Mouse (Mus musculus) hindbrain, embryonic 11.5 days (tissue): Measurements from ENCODE around the gene Fads1. TPM values are rescaled to one million over a fixed set of nuclear protein-coding genes. Genes with fewer than 3 reads are reported as not detected.

Experiments used
- ATAC-seq: fragments of 200-750 bp; cut with Nextera tagmentation; 2 replicates; pipeline ENCODE4 v1.8.0; 2017; ENCODE audit warnings: mild to moderate bottlenecking, moderate TSS enrichment, moderate library complexity; ENCODE audit not compliant: low FRiP score
- DNase-seq: peaks from one replicate; pipeline ENCODE4 v3.0.0-alpha.2; 2015; ENCODE audit warnings: low spot score
- H3K27ac ChIP-seq: fragments of 300-500 bp; sonication (generic); 2 replicates; pipeline ENCODE4 v1.5.1; 2014; ENCODE audit warnings: mild to moderate bottlenecking, low read depth, low read length
- H3K27me3 ChIP-seq: fragments of 300-500 bp; sonication (generic); 2 replicates; pipeline ENCODE4 v1.6.1; 2014; ENCODE audit warnings: mild to moderate bottlenecking, low read length, moderate library complexity, mixed read lengths; ENCODE audit not compliant: control insufficient read depth, insufficient read depth
- H3K36me3 ChIP-seq: fragments of 300-500 bp; sonication (generic); 2 replicates; pipeline ENCODE4 v1.6.1; 2014; ENCODE audit warnings: mild to moderate bottlenecking, low read length, moderate library complexity, mixed read lengths; ENCODE audit not compliant: control insufficient read depth, insufficient read depth
- H3K4me1 ChIP-seq: fragments of 300-500 bp; sonication (generic); replicated peaks from 2 replicates; pipeline ENCODE4 v1.6.1; 2014; ENCODE audit warnings: low read length, mixed read lengths; ENCODE audit not compliant: control insufficient read depth, insufficient read depth
- H3K4me2 ChIP-seq: fragments of 300-500 bp; sonication (generic); replicated peaks from 2 replicates; pipeline ENCODE4 v1.6.1; 2014; ENCODE audit warnings: mild to moderate bottlenecking, low read depth, low read length
- H3K4me3 ChIP-seq: fragments of 300-500 bp; sonication (generic); 2 replicates; pipeline ENCODE4 v1.5.1; 2014; ENCODE audit warnings: low read depth, low read length
- H3K9ac ChIP-seq: fragments of 300-500 bp; sonication (generic); 2 replicates; pipeline ENCODE4 v1.6.1; 2014; ENCODE audit warnings: low read depth, low read length
- H3K9me3 ChIP-seq: fragments of 300-500 bp; sonication (generic); 2 replicates; pipeline ENCODE4 v1.6.1; 2016; ENCODE audit warnings: low read length; ENCODE audit not compliant: control insufficient read depth
- WGBS: fragments of 180-500 bp; shearing (Covaris S2); extraction: QIAGEN DNeasy Blood & Tissue Kit; methylation state at CpG from one replicate; pipeline ENCODE4 v1.1.7; 2014; 5-methylcytosine and 5-hydroxymethylcytosine counted together
- polyA plus RNA-seq: library from polyadenylated mRNA; unstranded; fragments of >200 nt; fragmentation: Nextera tagmentation; extraction: Ambion mirVana; gene quantifications from 2 replicates; pipeline ENCODE4 v1.2.1, GENCODE M21; 2014

Fads1 gene
- polyA plus RNA-seq, 1 experiment from 2014 or later, result 139 TPM

DNA sequence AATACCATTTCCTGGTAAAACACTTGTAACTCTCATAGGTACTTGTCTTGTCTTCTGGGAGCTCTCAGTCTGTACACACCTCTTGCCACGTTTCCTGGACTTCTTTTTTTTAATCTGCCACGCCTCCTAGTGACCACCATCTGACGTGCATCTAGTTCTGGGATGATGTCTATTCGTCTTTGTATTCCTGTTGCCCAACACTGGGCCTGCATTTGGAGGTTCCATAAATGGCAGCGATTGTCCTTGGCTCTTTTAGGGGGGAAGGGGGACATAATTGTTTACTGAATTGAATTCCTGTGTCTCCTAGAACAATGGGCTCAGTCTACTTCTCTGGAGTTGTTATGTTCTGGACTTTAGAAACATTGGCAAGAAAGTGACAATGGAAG, 21.9 kb downstream of the Fads1 start:
- H3K27me3 ChIP-seq, result no peaks in the 10 kb centered on the region
- H3K36me3 ChIP-seq, result peaks cover 15% of the 10 kb centered on the region
- H3K4me1 ChIP-seq, result peaks cover 7% of the 10 kb centered on the region
- H3K9me3 ChIP-seq, result no peaks in the 10 kb centered on the region
- ATAC-seq (peak; percentile 46; the same call in 1 of the 2 replicates), DNase-seq (peak; percentile 65)
- H3K9ac ChIP-seq, result peak overlapping the region; percentile 80
- H3K4me3 ChIP-seq, result peak overlapping the region; percentile 76
- H3K4me2 ChIP-seq, result peak overlapping the region; percentile 76
- H3K27ac ChIP-seq, result 0 out of 2 replicates have a peak overlapping the region, but pooled peaks have one; percentile 43
- 0% methylated on average over 5 of the region's 5 CpGs for WGBS

DNA sequence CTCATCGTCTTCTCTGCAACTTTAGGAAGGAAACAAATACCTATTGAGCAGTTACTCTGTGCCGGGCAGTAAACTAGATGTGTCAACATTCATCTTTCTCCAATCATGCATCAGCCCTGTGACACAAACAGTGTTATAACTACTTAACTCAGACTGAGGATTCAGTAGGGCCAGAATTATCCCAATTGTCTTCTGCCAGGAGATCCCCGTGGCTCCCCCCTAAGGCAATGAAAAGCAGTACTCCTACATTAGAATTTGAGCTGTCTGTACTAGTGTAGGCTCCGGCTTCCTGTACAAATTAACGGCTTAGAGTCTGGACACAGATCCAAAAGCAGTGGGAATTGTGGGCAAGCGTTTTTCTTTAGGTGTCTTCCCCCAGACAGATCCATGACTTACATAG, 22.4 kb downstream of the Fads1 start:
- ATAC-seq (no peak), DNase-seq (no peak)
- Histone ChIP-seq H3K9me3 (no peaks in the 10 kb centered on the region), H3K36me3 (peaks cover 11% of the 10 kb centered on the region), H3K4me3 (no peak overlapping the region; the same call in 1 of the 2 replicates), H3K27me3 (no peaks in the 10 kb centered on the region), H3K27ac (no peak overlapping the region), H3K9ac (no peak overlapping the region), H3K4me1 (peaks cover 7% of the 10 kb centered on the region), H3K4me2 (peak overlapping the region; percentile 76; the same call in 1 of the 2 replicates)
- WGBS, result 76% methylated on average over 6 of the region's 6 CpGs

DNA sequence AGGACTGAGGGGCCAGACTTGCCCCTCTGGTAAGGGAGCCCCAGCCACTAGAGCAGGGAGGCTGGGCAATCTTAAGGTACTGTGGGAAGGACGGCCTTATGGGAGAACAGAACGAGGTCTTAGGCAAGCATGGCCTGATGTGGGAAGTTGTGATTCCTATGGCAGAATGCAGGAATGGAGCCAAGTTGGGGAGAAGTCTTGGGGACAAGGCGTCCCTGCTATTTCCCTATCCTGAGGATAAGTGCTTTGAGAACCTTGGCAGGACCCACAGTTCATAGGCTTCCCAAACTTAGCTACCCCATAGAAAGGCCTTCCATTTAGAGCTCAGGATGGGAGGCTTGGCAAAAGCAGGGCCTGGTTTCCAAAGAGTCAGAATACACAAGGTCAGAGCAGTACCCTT, 26.2 kb downstream of the Fads1 start:
- Histone ChIP-seq H3K27me3 (no peaks in the 10 kb centered on the region), H3K27ac (no peak overlapping the region), H3K4me3 (no peak overlapping the region), H3K9me3 (no peaks in the 10 kb centered on the region), H3K4me1 (no peaks in the 10 kb centered on the region), H3K9ac (no peak overlapping the region), H3K4me2 (no peak overlapping the region), H3K36me3 (peaks cover 4% of the 10 kb centered on the region; the same call in 1 of the 2 replicates)
- DNase-seq (no peak), ATAC-seq (no peak)
- 92% methylated on average over 3 of the region's 3 CpGs for WGBS

DNA sequence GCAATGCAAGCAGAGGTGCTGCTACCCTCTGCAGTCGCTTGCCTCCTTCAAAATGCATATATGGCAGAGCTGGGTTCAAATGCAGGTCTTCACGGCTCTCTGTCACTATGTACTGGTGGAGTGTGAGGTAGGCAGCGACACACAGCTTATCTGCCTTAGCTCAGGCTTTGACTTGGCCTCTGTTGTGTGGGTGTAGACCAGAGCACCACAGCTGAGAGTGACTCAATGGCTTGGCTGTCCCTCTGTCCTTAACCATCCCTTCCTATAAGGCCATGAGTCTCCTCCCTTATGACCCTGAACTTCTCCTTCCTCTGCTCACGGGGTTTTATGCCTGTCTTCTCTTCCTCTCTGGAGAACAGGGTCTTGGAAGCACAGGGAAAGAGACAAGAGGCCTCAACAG, 28.2 kb downstream of the Fads1 start:
- no peaks in the 10 kb centered on the region for H3K4me1 ChIP-seq
- 83% methylated on average over 4 of the region's 4 CpGs for WGBS
- no peaks in the 10 kb centered on the region for H3K27me3 ChIP-seq
- no peak overlapping the region for H3K4me2 ChIP-seq
- H3K9ac ChIP-seq, result no peak overlapping the region
- no peak for DNase-seq
- no peak overlapping the region for H3K4me3 ChIP-seq
- no peak for ATAC-seq
- peaks cover 4% of the 10 kb centered on the region; the same call in 1 of the 2 replicates for H3K36me3 ChIP-seq
- no peak overlapping the region for H3K27ac ChIP-seq
- H3K9me3 ChIP-seq, result no peaks in the 10 kb centered on the region

DNA sequence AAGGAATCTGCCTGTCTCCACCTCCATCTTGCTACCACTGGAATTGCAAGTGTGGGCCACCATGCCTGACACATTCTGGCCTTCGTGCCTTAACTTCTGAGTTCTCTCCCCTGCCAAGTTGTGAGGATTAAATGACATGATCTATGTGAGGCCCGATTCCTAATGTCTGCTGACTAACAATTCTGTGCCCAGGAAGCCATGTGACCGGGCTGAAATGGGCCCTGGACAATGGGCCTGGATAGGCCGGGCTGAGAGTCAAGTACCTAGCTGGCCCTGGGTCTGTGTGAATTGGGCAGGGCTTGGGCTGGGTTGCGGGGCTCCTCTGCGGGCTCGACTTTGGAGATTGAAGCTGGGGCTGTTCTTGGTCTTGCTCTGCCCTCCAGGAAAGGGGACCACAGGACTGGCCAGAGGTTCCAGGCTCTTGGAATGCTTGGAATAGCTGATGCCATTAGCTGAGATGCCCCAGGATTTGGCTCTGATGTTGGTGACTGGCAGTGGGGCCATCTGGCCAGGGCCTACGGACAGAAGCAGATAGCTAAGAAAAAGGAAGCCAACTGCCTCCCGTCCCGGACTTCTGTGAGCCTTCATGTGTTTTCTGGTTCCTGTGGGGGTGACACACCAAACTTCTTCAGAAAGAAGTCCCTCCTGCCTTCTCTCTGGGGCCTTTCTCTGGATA, 31.2 kb downstream of the Fads1 start:
- no peaks in the 10 kb centered on the region for H3K36me3 ChIP-seq
- H3K4me3 ChIP-seq, result no peak overlapping the region
- H3K4me1 ChIP-seq, result no peaks in the 10 kb centered on the region
- no peaks in the 10 kb centered on the region for H3K9me3 ChIP-seq
- no peak overlapping the region for H3K9ac ChIP-seq
- no peak for ATAC-seq
- no peak for DNase-seq
- no peaks in the 10 kb centered on the region for H3K27me3 ChIP-seq
- no peak overlapping the region for H3K27ac ChIP-seq
- WGBS, result 93% methylated on average over 10 of the region's 10 CpGs
- no peak overlapping the region for H3K4me2 ChIP-seq

DNA sequence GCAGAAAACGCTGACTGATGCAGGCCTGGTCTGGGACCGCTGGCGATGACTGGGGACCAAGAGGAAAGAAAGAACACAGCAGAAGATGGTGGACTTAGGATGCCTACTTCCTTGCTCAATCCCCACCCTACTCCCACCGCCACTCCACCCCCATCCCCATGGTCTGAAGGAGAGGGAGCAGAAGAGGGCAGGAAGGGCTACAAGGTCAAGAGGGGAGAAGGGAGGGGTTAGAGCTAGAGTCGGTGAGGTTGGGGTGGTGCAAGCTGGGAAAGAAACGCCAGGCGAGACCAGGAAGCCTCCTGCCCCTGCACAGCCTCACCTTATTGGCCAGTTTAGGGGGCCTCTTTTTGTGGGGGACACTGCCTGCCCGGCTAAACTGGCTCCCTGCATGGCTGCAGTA, 33.4 kb downstream of the Fads1 start:
- 79% methylated on average over 8 of the region's 8 CpGs for WGBS
- H3K4me3 ChIP-seq, result no peak overlapping the region
- no peaks in the 10 kb centered on the region for H3K9me3 ChIP-seq
- H3K27me3 ChIP-seq, result no peaks in the 10 kb centered on the region
- H3K9ac ChIP-seq, result no peak overlapping the region
- no peak overlapping the region for H3K27ac ChIP-seq
- no peaks in the 10 kb centered on the region for H3K4me1 ChIP-seq
- ATAC-seq, result no peak
- no peak overlapping the region for H3K4me2 ChIP-seq
- no peak for DNase-seq
- no peaks in the 10 kb centered on the region for H3K36me3 ChIP-seq

DNA sequence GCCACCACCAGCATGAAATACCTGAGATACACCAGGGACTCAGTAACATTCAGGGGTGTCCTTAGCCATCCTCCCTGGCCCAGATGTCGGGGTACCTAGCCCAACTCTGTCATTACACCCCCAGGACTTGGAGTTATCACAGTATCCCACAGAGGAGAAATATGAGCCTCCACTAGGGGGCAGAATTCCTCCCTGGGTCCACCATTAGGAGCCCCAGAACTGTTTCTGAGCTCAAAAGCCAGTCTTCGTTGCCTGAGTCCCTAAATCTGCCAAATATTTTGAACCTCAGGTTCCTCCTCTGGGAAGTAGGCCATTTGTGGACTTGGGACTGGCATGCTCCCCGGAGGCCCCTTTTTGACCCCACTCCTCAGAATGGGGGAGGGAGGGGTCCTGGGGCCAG, 36.4 kb downstream of the Fads1 start:
- ATAC-seq (0 out of 2 replicates have a peak, but pooled peaks have one; percentile 28), DNase-seq (peak; percentile 72)
- H3K4me1 ChIP-seq, result no peaks in the 10 kb centered on the region
- no peak overlapping the region for H3K27ac ChIP-seq
- no peak overlapping the region for H3K4me3 ChIP-seq
- H3K4me2 ChIP-seq, result no peak overlapping the region
- no peak overlapping the region for H3K9ac ChIP-seq
- WGBS, result 59% methylated on average over 3 of the region's 3 CpGs
- H3K9me3 ChIP-seq, result no peaks in the 10 kb centered on the region
- H3K27me3 ChIP-seq, result no peaks in the 10 kb centered on the region
- no peaks in the 10 kb centered on the region for H3K36me3 ChIP-seq

DNA sequence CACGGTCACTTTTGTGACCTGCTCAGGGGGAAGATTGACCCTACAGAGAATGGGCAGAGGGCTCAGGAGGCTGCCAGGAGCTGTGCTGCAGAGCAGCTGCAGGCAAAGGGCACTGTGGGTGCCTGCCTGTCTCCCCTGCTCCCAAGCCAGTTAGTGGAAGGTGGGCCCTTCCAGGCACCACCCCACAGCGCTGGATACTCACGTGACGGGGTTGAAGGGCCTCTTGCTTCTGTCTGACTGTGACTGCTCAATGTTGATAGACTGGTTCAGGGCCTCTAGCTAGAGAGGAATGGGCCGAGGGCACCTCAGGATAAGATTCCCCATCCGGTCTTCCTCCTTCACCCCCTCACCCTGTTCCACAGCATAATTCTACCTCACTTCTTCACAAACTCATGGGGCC, 36.9 kb downstream of the Fads1 start:
- no peak overlapping the region for H3K4me2 ChIP-seq
- H3K4me3 ChIP-seq, result no peak overlapping the region
- no peaks in the 10 kb centered on the region for H3K4me1 ChIP-seq
- no peak overlapping the region for H3K9ac ChIP-seq
- H3K36me3 ChIP-seq, result no peaks in the 10 kb centered on the region
- 73% methylated on average over 6 of the region's 6 CpGs for WGBS
- DNase-seq (no peak), ATAC-seq (no peak)
- H3K27ac ChIP-seq, result no peak overlapping the region
- H3K27me3 ChIP-seq, result no peaks in the 10 kb centered on the region
- no peaks in the 10 kb centered on the region for H3K9me3 ChIP-seq

DNA sequence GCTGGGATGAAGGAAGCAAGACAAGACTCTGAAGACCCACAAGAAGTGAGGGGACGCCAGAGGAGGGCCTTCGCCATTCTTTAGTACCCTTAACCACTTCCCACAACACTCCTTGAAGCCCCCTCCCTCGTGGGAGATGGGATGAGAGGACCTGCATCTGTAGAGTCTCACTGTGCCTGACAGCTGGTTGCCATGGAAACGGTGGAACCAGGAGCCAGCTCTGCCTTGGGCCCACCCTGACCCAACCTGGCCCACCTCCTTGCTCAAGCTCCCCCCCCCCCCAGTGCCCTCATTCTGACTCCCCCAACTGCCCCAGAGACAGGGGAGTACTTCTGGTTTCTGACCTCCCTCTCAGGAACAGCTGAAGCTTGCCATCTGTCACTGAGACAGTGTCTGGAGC, 38.9 kb downstream of the Fads1 start:
- WGBS, result 73% methylated on average over 4 of the region's 4 CpGs
- H3K27me3 ChIP-seq, result no peaks in the 10 kb centered on the region

More for the DNA sequence above, 38.9 kb downstream of the Fads1 start:
- H3K9me3 ChIP-seq, result no peaks in the 10 kb centered on the region
- no peak overlapping the region for H3K9ac ChIP-seq
- H3K36me3 ChIP-seq, result no peaks in the 10 kb centered on the region
- ATAC-seq, result no peak
- H3K27ac ChIP-seq, result no peak overlapping the region
- no peak for DNase-seq
- no peak overlapping the region for H3K4me3 ChIP-seq
- no peak overlapping the region for H3K4me2 ChIP-seq
- 0 out of 2 replicates have a peak, but pooled peaks cover 2% of the 10 kb centered on the region for H3K4me1 ChIP-seq
